Mouse (Mus musculus): ENCODE measurements around the gene 9330161L09Rik.

The 9330161L09Rik gene

GRCm38 (mm10) chr12:103389348-103389727 lies 18.3 kb downstream of the 9330161L09Rik start:
- no peak for DNase-seq (ENCODE audit: low spot score in 2 of 2)

GRCm38 (mm10) chr12:103388505-103389347 lies 18.9 kb downstream of the 9330161L09Rik start, which contains the start of gene Otub2:
Gene Otub2, plus strand, starts transcription at chr12:103388682.
- peak; percentile 95 for DNase-seq (ENCODE audit: low spot score in 2 of 2)

GRCm38 (mm10) chr12:103380226-103380625 lies 27.4 kb downstream of the 9330161L09Rik start:
- DNase-seq (ENCODE audit: low spot score in 2 of 2), result no peak

GRCm38 (mm10) chr12:103376774-103377173 lies 30.8 kb downstream of the 9330161L09Rik start:
- no peak for DNase-seq (ENCODE audit: low spot score in 2 of 2)

GRCm38 (mm10) chr12:103376124-103376523 lies 31.5 kb downstream of the 9330161L09Rik start:
- DNase-seq (ENCODE audit: low spot score in 2 of 2), result peak in 1 of 2 experiments; percentile 42

- DNase-seq (ENCODE audit: low spot score in 2 of 2), result no peak
Observed at GRCm38 (mm10) chr12:103373530-103374236, 33.9 kb downstream of the 9330161L09Rik start.

GRCm38 (mm10) chr12:103371711-103372110 lies 35.9 kb downstream of the 9330161L09Rik start:
- no peak for DNase-seq (ENCODE audit: low spot score in 2 of 2)

GRCm38 (mm10) chr12:103370861-103371260 lies 36.8 kb downstream of the 9330161L09Rik start:
- no peak for DNase-seq (ENCODE audit: low spot score in 2 of 2)

- no peak for DNase-seq (ENCODE audit: low spot score in 2 of 2)
Observed at GRCm38 (mm10) chr12:103368777-103369176, 38.8 kb downstream of the 9330161L09Rik start.

- DNase-seq (ENCODE audit: low spot score in 2 of 2), result no peak
Observed at GRCm38 (mm10) chr12:103368326-103368669, 39.3 kb downstream of the 9330161L09Rik start.

- DNase-seq (ENCODE audit: low spot score in 2 of 2), result peak; percentile 52 to 77
Observed at GRCm38 (mm10) chr12:103367620-103368325, 39.8 kb downstream of the 9330161L09Rik start.

- DNase-seq (ENCODE audit: low spot score in 2 of 2), result no peak
Observed at GRCm38 (mm10) chr12:103367171-103367570, 40.4 kb downstream of the 9330161L09Rik start.

- no peak for DNase-seq (ENCODE audit: low spot score in 2 of 2)
Observed at GRCm38 (mm10) chr12:103362336-103362735, 45.3 kb downstream of the 9330161L09Rik start.

- DNase-seq (ENCODE audit: low spot score in 2 of 2), result no peak
Observed at GRCm38 (mm10) chr12:103361539-103362307, 45.9 kb downstream of the 9330161L09Rik start.

- no peak for DNase-seq (ENCODE audit: low spot score in 2 of 2)
Observed at GRCm38 (mm10) chr12:103360812-103361211, 46.8 kb downstream of the 9330161L09Rik start.

- no peak for DNase-seq (ENCODE audit: low spot score in 2 of 2)
Observed at GRCm38 (mm10) chr12:103358951-103359801, 48.4 kb downstream of the 9330161L09Rik start.

GRCm38 (mm10) chr12:103358216-103358615 lies 49.4 kb downstream of the 9330161L09Rik start:
- no peak for DNase-seq (ENCODE audit: low spot score in 2 of 2)
